Mouse (Mus musculus) cerebellum, adult 2 months (tissue): Measurements from ENCODE around the gene Nelfa.

Experiments used
- CTCF ChIP-seq: fragments of 200-500 bp; IDR thresholded peaks from 2 replicates; pipeline ENCODE4 v1.5.1; 2011; ENCODE audit warnings: low read depth, mild to moderate bottlenecking, control low read depth, low read length, moderate library complexity, borderline replicate concordance; ENCODE audit not compliant: insufficient read depth
- POLR2A ChIP-seq: fragments of 200-500 bp; IDR thresholded peaks from 2 replicates; pipeline ENCODE4 v1.6.1; 2011; ENCODE audit warnings: low read length, control low read depth, borderline replicate concordance; ENCODE audit not compliant: insufficient read depth

- TF ChIP-seq CTCF (no peak), POLR2A (no peak)
Observed at GRCm38 (mm10) chr5:33974736-33975135, 38.5 kb upstream of the Nelfa start.
